Comparison of ENCODE assay signal across 27 mouse cellular contexts in genomic region chr14:80007686-80008085, GRCm38 (mm10). TPM values are rescaled to one million over a fixed set of nuclear protein-coding genes. Genes with fewer than 3 reads are reported as not detected.
DNase-seq lines count a peak whose midpoint lies in the region; ATAC-seq lines count a peak whose summit lies in the region.
"Had no signal": no experiment of that assay in that cellular context is flagged by ENCODE, and none has a peak within 500 bp of the region (broad histone marks: within the 10 kb centered on the region; RNA-seq: fewer than 3 reads in every experiment).

No protein-coding gene starts in this region.

- peak; percentile 57 for DNase-seq in kidney, adult 11 months
- DNase-seq in kidney, postnatal 36 days: no peak
- peak; percentile 46 for DNase-seq in kidney, adult 9 months
- no peak for DNase-seq in lung, postnatal 14 days
- no peak for DNase-seq in neural tube, embryonic 10.5 days (ENCODE audit: extremely low spot score, low spot score)
- DNase-seq: adrenal gland, adult 8-10 months; adrenal gland, postnatal 25 days; cerebellum, adult 11-12 months; cerebellum, adult 8-10 months; cerebellum, postnatal 36 days; embryo, embryonic 11 days; gastrocnemius, postnatal 25 days; heart, adult 18-20 months; heart, postnatal 10 days; heart, postnatal 36 days had no signal

- no peaks in the 10 kb centered on the region for H3K9me3 ChIP-seq in kidney, embryonic 14.5 days (ENCODE audit: control insufficient read depth, low read length)
- no peaks in the 10 kb centered on the region for H3K9me3 ChIP-seq in lung, embryonic 16.5 days (ENCODE audit: control insufficient read depth, low read length)
- no peaks in the 10 kb centered on the region for H3K9me3 ChIP-seq in neural tube, embryonic 13.5 days
- H3K9me3 ChIP-seq: embryonic facial prominence, embryonic 10.5 days; embryonic facial prominence, embryonic 13.5 days; forebrain, embryonic 12.5 days; forebrain, embryonic 15.5 days; heart, embryonic 15.5 days; hindbrain, embryonic 10.5 days had no signal

- H3K27ac ChIP-seq in kidney, embryonic 14.5 days (ENCODE audit: low read depth, low read length): no peak overlapping the region
- no peak overlapping the region for H3K27ac ChIP-seq in lung, embryonic 16.5 days (ENCODE audit: low read length)
- 0 out of 2 replicates have a peak overlapping the region, but pooled peaks have one; percentile 1 for H3K27ac ChIP-seq in neural tube, embryonic 13.5 days (replicated peaks)
- H3K27ac ChIP-seq: embryonic facial prominence, embryonic 10.5 days; embryonic facial prominence, embryonic 13.5 days; forebrain, embryonic 12.5 days; forebrain, embryonic 15.5 days; heart, embryonic 15.5 days; hindbrain, embryonic 10.5 days had no signal

- H3K27me3 ChIP-seq in kidney, embryonic 14.5 days (ENCODE audit: control insufficient read depth, insufficient read depth, low read length): no peaks in the 10 kb centered on the region
- H3K27me3 ChIP-seq in lung, embryonic 16.5 days (ENCODE audit: control insufficient read depth, insufficient read depth, low read depth, low read length): no peaks in the 10 kb centered on the region
- H3K27me3 ChIP-seq in neural tube, embryonic 13.5 days: no peaks in the 10 kb centered on the region; the same call in 1 of the 2 replicates
- H3K27me3 ChIP-seq: embryonic facial prominence, embryonic 13.5 days; forebrain, embryonic 12.5 days; forebrain, embryonic 15.5 days; heart, embryonic 12.5 days; heart, embryonic 15.5 days had no signal

- ATAC-seq in kidney, embryonic 14.5 days (ENCODE audit: low FRiP score, low TSS enrichment): no peak
- 0 out of 2 replicates have a peak, but pooled peaks have one; percentile 28 for ATAC-seq in lung, embryonic 16.5 days (ENCODE audit: low read depth)
- no peak for ATAC-seq in neural tube, embryonic 13.5 days (ENCODE audit: low read depth)
- ATAC-seq: activated CD4-positive, CD25-positive, alpha-beta regulatory T cell, adult 4 months; forebrain, embryonic 15.5 days had no signal

- H3K4me3 ChIP-seq in kidney, embryonic 14.5 days (ENCODE audit: low read length): no peak overlapping the region
- H3K4me3 ChIP-seq in lung, embryonic 16.5 days (ENCODE audit: low read length): no peak overlapping the region
- no peak overlapping the region for H3K4me3 ChIP-seq in neural tube, embryonic 13.5 days
- H3K4me3 ChIP-seq: embryonic facial prominence, embryonic 10.5 days; embryonic facial prominence, embryonic 13.5 days; erythroblast, embryonic 14.5 days; forebrain, embryonic 12.5 days; forebrain, embryonic 15.5 days; heart, embryonic 12.5 days; heart, embryonic 15.5 days; hindbrain, embryonic 10.5 days had no signal

- no peaks in the 10 kb centered on the region for H3K36me3 ChIP-seq in kidney, embryonic 14.5 days (ENCODE audit: control insufficient read depth, insufficient read depth, low read length)
- H3K36me3 ChIP-seq in lung, embryonic 16.5 days (ENCODE audit: control insufficient read depth, insufficient read depth, low read length): no peaks in the 10 kb centered on the region
- H3K36me3 ChIP-seq in neural tube, embryonic 13.5 days: no peaks in the 10 kb centered on the region
- H3K36me3 ChIP-seq: embryonic facial prominence, embryonic 10.5 days; embryonic facial prominence, embryonic 13.5 days; forebrain, embryonic 12.5 days; forebrain, embryonic 15.5 days; heart, embryonic 12.5 days; heart, embryonic 15.5 days; hindbrain, embryonic 10.5 days had no signal

- no peak overlapping the region for H3K9ac ChIP-seq in kidney, embryonic 14.5 days (ENCODE audit: low read depth, low read length)
- no peak overlapping the region for H3K9ac ChIP-seq in lung, embryonic 16.5 days (ENCODE audit: low read length)
- H3K9ac ChIP-seq in neural tube, embryonic 13.5 days: no peak overlapping the region
- H3K9ac ChIP-seq: embryonic facial prominence, embryonic 13.5 days; forebrain, embryonic 12.5 days; forebrain, embryonic 15.5 days; heart, embryonic 12.5 days; heart, embryonic 15.5 days had no signal

- H3K4me2 ChIP-seq in kidney, embryonic 14.5 days (replicated peaks; ENCODE audit: low read depth, low read length): no peak overlapping the region
- no peak overlapping the region for H3K4me2 ChIP-seq in lung, embryonic 16.5 days (ENCODE audit: low read depth, low read length)
- no peak overlapping the region for H3K4me2 ChIP-seq in neural tube, embryonic 13.5 days
- H3K4me2 ChIP-seq: embryonic facial prominence, embryonic 13.5 days; forebrain, embryonic 12.5 days; forebrain, embryonic 15.5 days; heart, embryonic 12.5 days; heart, embryonic 15.5 days had no signal

- WGBS in kidney, embryonic 14.5 days: 53% methylated on average over 3 of the region's 3 CpGs
- WGBS in lung, embryonic 16.5 days: 62% methylated on average over 3 of the region's 3 CpGs
- WGBS in neural tube, embryonic 13.5 days: 82% methylated on average over 3 of the region's 3 CpGs

- H3K4me1 ChIP-seq in kidney, embryonic 14.5 days (ENCODE audit: control insufficient read depth, insufficient read depth, low read length): peaks cover 8% of the 10 kb centered on the region
- H3K4me1 ChIP-seq in lung, embryonic 16.5 days (replicated peaks; ENCODE audit: control insufficient read depth, insufficient read depth, low read length): no peaks in the 10 kb centered on the region; the same call in 1 of the 2 replicates
- H3K4me1 ChIP-seq in neural tube, embryonic 13.5 days (replicated peaks): no peaks in the 10 kb centered on the region
- H3K4me1 ChIP-seq: embryonic facial prominence, embryonic 10.5 days; embryonic facial prominence, embryonic 13.5 days; forebrain, embryonic 12.5 days; forebrain, embryonic 15.5 days; heart, embryonic 12.5 days; heart, embryonic 15.5 days; hindbrain, embryonic 10.5 days had no signal

RNA-seq across cellular contexts. Expression of gene Olfm4, which starts 23.8 kb away (rescaled TPM):
- polyA plus RNA-seq in kidney, embryonic 14.5 days (2014; fragmentation: Nextera tagmentation; extraction: Ambion mirVana): 2.4 and 2.6 TPM in 2 replicates
- polyA plus RNA-seq in lung, embryonic 16.5 days (2015; fragmentation: Nextera tagmentation; extraction: Ambion mirVana): 1.4 and 2.5 TPM in 2 replicates
- polyA plus RNA-seq in neural tube, embryonic 13.5 days (2015; fragmentation: Nextera tagmentation; extraction: Ambion mirVana): 0.88 and 1.2 TPM in 2 replicates
- polyA plus RNA-seq: activated CD4-positive, CD25-positive, alpha-beta regulatory T cell, adult 4 months; erythroblast, embryonic 14.5 days had no signal

Comparison
In these comparisons a context has a peak if more than half of its experiments do, and no peak if none do; other contexts are left out.
1. DNase-seq: peak in kidney, adult 11 months (single experiment) and kidney, adult 9 months (single experiment); none in kidney, postnatal 36 days (0 of 2), lung, postnatal 14 days (single experiment) and neural tube, embryonic 10.5 days (single experiment).